Mouse (Mus musculus) bone marrow macrophage, adult 2 months (primary cell): ENCODE data around the gene Lsamp.

Experiments used
- CTCF ChIP-seq: IDR thresholded peaks from 2 replicates; pipeline ENCODE4 v1.5.1; 2012; ENCODE audit warnings: low read depth, mild to moderate bottlenecking, low read length, moderate library complexity
- POLR2A ChIP-seq: IDR thresholded peaks from 2 replicates; pipeline ENCODE4 v1.6.1; 2012; ENCODE audit warnings: mild to moderate bottlenecking, low read depth, low read length, borderline replicate concordance

DNA sequence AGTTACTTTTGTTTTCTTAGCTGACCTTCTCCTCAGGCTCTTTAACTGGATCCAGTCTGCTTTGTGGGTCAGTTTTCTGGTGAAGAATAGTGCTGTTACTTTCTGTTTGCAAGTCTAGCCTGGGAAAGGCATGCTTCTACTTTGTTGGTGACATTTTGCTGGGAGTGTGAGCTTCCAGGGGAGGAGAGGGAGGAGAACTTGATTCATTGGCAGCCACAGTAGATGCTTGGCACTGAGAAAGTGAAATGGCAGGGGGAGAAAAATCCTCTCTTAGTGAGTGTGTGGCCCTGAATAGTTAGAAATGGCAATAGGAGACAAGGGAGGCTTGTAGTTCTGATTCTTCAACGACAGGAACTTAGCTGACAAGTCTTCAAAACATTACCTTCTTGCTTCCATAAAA lies 1551.6 kb downstream of the Lsamp start:
- TF ChIP-seq POLR2A, result no peak
- no peak for TF ChIP-seq CTCF
